Mouse (Mus musculus): ENCODE results near the gene Cenpu.

GRCm38 (mm10) chr8:46593067-46593466, 41.2 kb downstream of the Cenpu start:
- no peak for TF ChIP-seq POLR2A (IDR thresholded peaks at IDR 0.05; ENCODE audit: insufficient read depth, low read depth, low read length)
- no peak for TF ChIP-seq CTCF (IDR thresholded peaks at IDR 0.05; ENCODE audit: insufficient read depth, low read depth, low read length)
